Mouse (Mus musculus) duodenum, adult 2 months (tissue): ENCODE measurements around the gene Grk4. TPM values are rescaled to one million over a fixed set of nuclear protein-coding genes. Genes with fewer than 3 reads are reported as not detected.

ENCODE experiments used
- polyA plus RNA-seq: library from polyadenylated mRNA; depleted of rRNA; stranded (reverse); fragments of >200 nt; gene quantifications from 2 replicates; pipeline ENCODE4 v1.2.3, GENCODE M21; 2012; ENCODE audit warnings: low replicate concordance; rRNA removed

The Grk4 gene
- 0.31 and 0.50 TPM in 2 replicates for polyA plus RNA-seq

DNA sequence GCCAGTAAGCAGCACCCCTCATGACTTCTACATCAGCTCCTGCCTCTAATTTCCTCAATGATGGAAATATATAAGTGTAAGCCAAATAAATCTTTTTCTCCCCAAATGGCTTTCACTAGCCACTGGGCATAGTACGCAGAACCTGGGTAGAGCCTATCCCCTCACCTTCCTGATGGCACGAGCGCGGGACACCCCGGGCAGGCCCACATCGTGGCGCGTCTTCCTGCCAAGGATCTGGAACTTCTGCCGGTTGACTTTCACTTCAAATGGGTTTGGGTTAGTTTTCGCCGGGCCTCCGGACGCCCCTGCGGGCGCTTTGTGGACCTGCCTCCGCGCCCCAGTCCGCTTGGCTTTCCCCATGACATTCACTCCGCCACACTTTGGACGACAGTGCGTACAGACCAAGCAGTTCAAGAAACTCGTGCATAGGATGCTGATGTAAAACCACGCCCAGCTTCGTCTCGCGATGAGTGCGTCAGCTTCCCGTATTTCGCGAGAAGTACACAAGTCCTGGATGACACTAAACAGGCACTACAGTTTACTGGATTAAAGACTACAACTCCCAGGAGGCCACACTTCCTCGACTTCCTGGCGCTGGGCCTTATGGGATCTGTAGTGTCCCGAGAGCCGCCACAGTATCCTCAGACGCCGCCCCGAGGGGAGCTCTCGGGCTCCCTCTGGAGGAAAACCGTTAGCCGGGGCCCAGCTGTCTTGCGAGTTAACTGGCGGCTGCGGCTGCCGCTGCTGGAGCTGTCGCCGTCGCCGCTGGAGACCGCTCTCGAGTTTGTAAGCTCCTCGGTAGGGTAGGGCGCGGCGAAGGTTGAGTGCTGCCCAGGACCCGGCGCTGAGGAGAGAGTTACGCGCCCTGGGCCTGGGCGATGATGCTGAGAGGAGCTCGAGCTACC is at the start of gene Grk4, which contains the start of gene Nop14:
Grk4 (plus strand) TSS at position 694 of the 905 bp plus-strand sequence.
Nop14 (minus strand) TSS at position 463 of the 905 bp plus-strand sequence.

DNA sequence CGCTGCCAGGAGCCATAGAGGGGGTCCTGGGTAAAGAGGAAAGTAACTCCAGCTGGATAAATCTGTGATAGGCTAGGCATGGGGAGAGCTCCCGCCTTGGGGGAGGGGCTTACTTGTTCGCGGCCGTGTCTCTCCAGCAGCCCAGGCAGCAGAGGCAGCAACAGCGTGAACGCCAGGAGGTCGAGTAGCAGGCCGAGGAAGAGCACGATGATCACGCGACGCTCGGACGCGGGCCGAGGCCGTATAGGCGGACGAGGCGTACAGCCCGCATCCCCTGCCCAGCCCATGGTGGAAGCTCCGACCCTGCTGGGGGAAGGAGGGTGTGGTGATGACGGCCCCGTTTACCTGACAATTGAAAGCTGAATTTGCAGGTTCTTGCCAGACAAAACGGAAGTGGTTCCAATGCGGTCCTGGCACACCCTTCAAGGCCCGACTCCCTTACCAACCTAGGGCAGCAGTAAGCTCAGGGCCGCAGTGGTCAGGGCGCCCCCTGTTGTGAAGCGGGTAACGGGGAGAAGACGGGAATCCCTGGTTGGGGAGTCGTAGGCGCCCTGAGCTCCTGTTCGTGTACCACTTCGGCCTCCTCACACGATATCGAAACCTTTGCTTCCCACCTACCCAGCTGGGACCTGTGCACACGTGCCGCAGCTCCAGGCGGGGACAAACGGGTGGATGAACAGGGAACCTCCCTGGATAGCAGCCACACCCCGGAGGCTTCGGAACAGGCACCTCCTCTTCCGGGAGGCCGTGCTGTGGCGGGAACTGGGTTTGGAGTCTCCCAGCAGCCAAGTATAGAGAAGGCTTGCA is 23.5 kb upstream of the Grk4 start, which contains the start of gene Mfsd10:
Mfsd10 (minus strand) TSS at position 732 of the 807 bp plus-strand sequence.

DNA sequence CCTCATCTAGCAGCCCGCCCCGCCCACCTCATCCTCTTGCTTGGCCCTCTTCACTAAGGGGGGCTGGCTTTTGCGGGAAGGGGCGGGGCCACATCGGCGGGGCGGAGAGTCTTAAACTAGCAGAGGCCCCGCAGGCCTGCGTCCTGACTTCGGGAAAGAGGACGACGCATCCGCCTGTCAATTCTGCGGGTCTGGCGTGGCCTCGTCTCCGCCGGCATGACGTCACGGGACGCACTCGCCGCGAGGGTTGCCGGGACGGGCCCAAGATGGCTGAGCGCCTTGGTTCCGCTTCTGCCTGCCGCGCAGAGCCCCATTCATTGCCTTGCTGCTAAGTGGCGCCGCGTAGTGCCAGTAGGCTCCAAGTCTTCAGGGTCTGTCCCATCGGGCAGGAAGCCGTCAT is 101.3 kb downstream of the Grk4 start, which contains the start of gene Htt:
Htt (plus strand) TSS at position 232 of the 400 bp plus-strand sequence.

Other genes starting within 250 kb of the Grk4 start
- 9.8 and 22.7 TPM in 2 replicates for gene Tnip2, start 146.4 kb upstream of the Grk4 start, polyA plus RNA-seq
- gene Sh3bp2, start 134.5 kb upstream of the Grk4 start, polyA plus RNA-seq: 4.9 and 10.0 TPM in 2 replicates
- gene Add1, start 86.7 kb upstream of the Grk4 start, polyA plus RNA-seq: 97.3 and 170 TPM in 2 replicates
- gene Mfsd10, start 23.2 kb upstream of the Grk4 start, polyA plus RNA-seq: 117 and 125 TPM in 2 replicates
- gene Nop14, start 231 bp upstream of the Grk4 start, polyA plus RNA-seq: 4.6 and 5.9 TPM in 2 replicates
- 4.4 and 5.9 TPM in 2 replicates for gene Htt, start 101.4 kb downstream of the Grk4 start, polyA plus RNA-seq
- gene Msantd1, start 247.6 kb downstream of the Grk4 start, polyA plus RNA-seq: 1.6 and 2.3 TPM in 2 replicates